ENCODE assay signal across 13 mouse cellular contexts in genomic region chr11:114234542-114234910, GRCm38 (mm10).
DNase-seq lines count a peak whose midpoint lies in the region; ATAC-seq lines count a peak whose summit lies in the region.
"Had no signal": no experiment of that assay in that cellular context is flagged by ENCODE, and none has a peak within 500 bp of the region (broad histone marks: within the 10 kb centered on the region; RNA-seq: fewer than 3 reads in every experiment).

No protein-coding gene starts in this region.

- DNase-seq in hindbrain, embryonic 10.5 days (ENCODE audit: low spot score) = no peak
- DNase-seq in thymus, postnatal 36 days = peak; percentile 74 to 89
- DNase-seq in lung, adult 18-20 months = no peak
- DNase-seq in kidney, adult 18-20 months = no peak
- DNase-seq: cerebellum, adult 2 months; liver, embryonic 13.5 days had no signal

- ATAC-seq in hindbrain, embryonic 12.5 days (ENCODE audit: low FRiP score) = no peak
- peak; percentile 60; the same call in 1 of the 2 replicates for ATAC-seq in hindbrain, embryonic 16.5 days
- ATAC-seq in neural tube, embryonic 15.5 days (ENCODE audit: low FRiP score) = 0 out of 2 replicates have a peak, but pooled peaks have one; percentile 41
- ATAC-seq: lung, postnatal 0 days had no signal

- 43% methylated on average over 1 of the region's 1 CpGs for WGBS in hindbrain, embryonic 12.5 days
- 78% methylated on average over 1 of the region's 1 CpGs for WGBS in hindbrain, embryonic 10.5 days
- 33% methylated on average over 1 of the region's 1 CpGs for WGBS in hindbrain, embryonic 16.5 days
- 7% methylated on average over 1 of the region's 1 CpGs for WGBS in neural tube, embryonic 15.5 days

- peaks cover 20% of the 10 kb centered on the region for H3K4me1 ChIP-seq in hindbrain, embryonic 12.5 days
- peaks cover 31% of the 10 kb centered on the region for H3K4me1 ChIP-seq in hindbrain, embryonic 10.5 days (replicated peaks)
- peaks cover 17% of the 10 kb centered on the region for H3K4me1 ChIP-seq in hindbrain, embryonic 16.5 days (ENCODE audit: control insufficient read depth, insufficient read depth, low read depth, low read length)
- peaks cover 19% of the 10 kb centered on the region for H3K4me1 ChIP-seq in neural tube, embryonic 15.5 days
- H3K4me1 ChIP-seq: liver, embryonic 13.5 days had no signal

- no peak overlapping the region for H3K4me3 ChIP-seq in hindbrain, embryonic 12.5 days
- no peak overlapping the region for H3K4me3 ChIP-seq in hindbrain, embryonic 10.5 days
- no peak overlapping the region for H3K4me3 ChIP-seq in hindbrain, embryonic 16.5 days (ENCODE audit: low read length)
- no peak overlapping the region for H3K4me3 ChIP-seq in neural tube, embryonic 15.5 days (replicated peaks)
- H3K4me3 ChIP-seq: embryonic facial prominence, embryonic 15.5 days; kidney, embryonic 15.5 days; liver, embryonic 13.5 days had no signal

- H3K9me3 ChIP-seq in hindbrain, embryonic 12.5 days (replicated peaks) = no peaks in the 10 kb centered on the region
- H3K9me3 ChIP-seq in hindbrain, embryonic 10.5 days = no peaks in the 10 kb centered on the region
- no peaks in the 10 kb centered on the region for H3K9me3 ChIP-seq in hindbrain, embryonic 16.5 days (ENCODE audit: control insufficient read depth, low read length)
- H3K9me3 ChIP-seq in neural tube, embryonic 15.5 days (replicated peaks) = no peaks in the 10 kb centered on the region
- H3K9me3 ChIP-seq: embryonic facial prominence, embryonic 15.5 days; kidney, embryonic 15.5 days; liver, embryonic 13.5 days had no signal

- H3K36me3 ChIP-seq in hindbrain, embryonic 12.5 days = no peaks in the 10 kb centered on the region
- no peaks in the 10 kb centered on the region for H3K36me3 ChIP-seq in hindbrain, embryonic 10.5 days
- no peaks in the 10 kb centered on the region for H3K36me3 ChIP-seq in hindbrain, embryonic 16.5 days (ENCODE audit: control insufficient read depth, insufficient read depth, low read length)
- H3K36me3 ChIP-seq in neural tube, embryonic 15.5 days = no peaks in the 10 kb centered on the region
- H3K36me3 ChIP-seq: embryonic facial prominence, embryonic 15.5 days; G1E; kidney, embryonic 15.5 days; liver, embryonic 13.5 days had no signal

- peak overlapping the region; percentile 12; the same call in 1 of the 2 replicates for H3K27ac ChIP-seq in hindbrain, embryonic 12.5 days
- H3K27ac ChIP-seq in hindbrain, embryonic 10.5 days = no peak overlapping the region
- H3K27ac ChIP-seq in hindbrain, embryonic 16.5 days (ENCODE audit: low read depth, low read length) = peak overlapping the region; percentile 25; the same call in 1 of the 2 replicates
- no peak overlapping the region for H3K27ac ChIP-seq in neural tube, embryonic 15.5 days (replicated peaks)
- H3K27ac ChIP-seq: embryonic facial prominence, embryonic 15.5 days; kidney, embryonic 15.5 days; liver, embryonic 13.5 days had no signal

- no peak overlapping the region for H3K9ac ChIP-seq in hindbrain, embryonic 12.5 days
- no peak overlapping the region for H3K9ac ChIP-seq in hindbrain, embryonic 16.5 days (ENCODE audit: low read depth, low read length)
- H3K9ac ChIP-seq in neural tube, embryonic 15.5 days (replicated peaks) = no peak overlapping the region
- H3K9ac ChIP-seq: embryonic facial prominence, embryonic 15.5 days; kidney, embryonic 15.5 days; liver, embryonic 13.5 days had no signal

- H3K4me2 ChIP-seq in hindbrain, embryonic 12.5 days (replicated peaks) = no peak overlapping the region
- 0 out of 2 replicates have a peak overlapping the region, but pooled peaks have one; percentile 4 for H3K4me2 ChIP-seq in hindbrain, embryonic 16.5 days (ENCODE audit: low read length)
- peak overlapping the region; percentile 5 for H3K4me2 ChIP-seq in neural tube, embryonic 15.5 days
- H3K4me2 ChIP-seq: embryonic facial prominence, embryonic 15.5 days; kidney, embryonic 15.5 days; liver, embryonic 13.5 days had no signal

- H3K27me3 ChIP-seq in hindbrain, embryonic 12.5 days = peaks cover 5% of the 10 kb centered on the region; the same call in 1 of the 2 replicates
- H3K27me3 ChIP-seq in hindbrain, embryonic 10.5 days (ENCODE audit: insufficient read depth, poor library complexity, severe bottlenecking) = peaks cover 3% of the 10 kb centered on the region; the same call in 1 of the 2 replicates
- H3K27me3 ChIP-seq in hindbrain, embryonic 16.5 days (replicated peaks; ENCODE audit: control insufficient read depth, insufficient read depth, low read length) = no peaks in the 10 kb centered on the region
- H3K27me3 ChIP-seq in neural tube, embryonic 15.5 days (replicated peaks) = no peaks in the 10 kb centered on the region
- H3K27me3 ChIP-seq: embryonic facial prominence, embryonic 15.5 days; liver, embryonic 13.5 days had no signal

Comparison
In these comparisons a context has a peak if more than half of its experiments do, and no peak if none do; other contexts are left out.
1. H3K27ac ChIP-seq: peak in hindbrain, embryonic 12.5 days (single experiment) and hindbrain, embryonic 16.5 days (single experiment); none in hindbrain, embryonic 10.5 days (single experiment) and neural tube, embryonic 15.5 days (single experiment).
2. DNase-seq: peak in thymus, postnatal 36 days (2 of 2); none in hindbrain, embryonic 10.5 days (single experiment), lung, adult 18-20 months (0 of 2) and kidney, adult 18-20 months (single experiment).